Comparison of ENCODE assay signal across 21 mouse cellular contexts in the genomic region with DNA sequence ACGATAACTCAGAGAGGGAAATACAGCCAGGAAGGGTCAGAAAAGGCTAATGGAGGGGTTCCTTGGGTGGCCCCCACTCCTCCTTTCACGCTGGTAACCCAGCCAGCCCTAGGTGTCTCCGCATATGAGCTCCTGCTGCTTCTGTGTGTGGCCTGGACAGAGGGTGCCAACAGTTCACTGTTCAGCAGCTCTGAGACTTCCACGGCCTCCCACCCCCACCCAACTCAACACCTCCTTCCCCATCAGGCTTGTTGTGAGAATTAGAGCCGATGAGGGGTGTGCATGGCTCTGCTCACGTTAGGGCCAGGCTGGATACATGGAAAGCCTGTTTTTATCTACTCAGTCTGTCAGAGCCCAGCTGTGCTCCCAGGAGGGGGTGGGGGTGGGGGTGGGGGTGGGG. TPM values are rescaled to one million over a fixed set of nuclear protein-coding genes. Genes with fewer than 3 reads are reported as not detected.
DNase-seq lines count a peak whose midpoint lies in the region; ATAC-seq lines count a peak whose summit lies in the region.
"Had no signal": no experiment of that assay in that cellular context is flagged by ENCODE, and none has a peak within 500 bp of the region (broad histone marks: within the 10 kb centered on the region; RNA-seq: fewer than 3 reads in every experiment).

No protein-coding gene starts in this region.

- no peak for DNase-seq in forebrain, embryonic 10.5 days (ENCODE audit: extremely low spot score, low spot score)
- DNase-seq in brain, adult 2 months (ENCODE audit: low read depth, low spot score), result peak; percentile 75
- DNase-seq in kidney, postnatal 10 days, result no peak
- no peak for DNase-seq in frontal cortex, postnatal 10 days (ENCODE audit: low spot score in 2 of 2)
- DNase-seq in left cerebral cortex, postnatal 25 days (ENCODE audit: low spot score in 2 of 2), result no peak
- DNase-seq: gastrocnemius, postnatal 14 days; heart, adult 2 months; kidney, adult 18-20 months; kidney, postnatal 25 days; thymus, postnatal 14 days had no signal

- H3K4me2 ChIP-seq in forebrain, embryonic 12.5 days, result peak overlapping the region; percentile 27
- peak overlapping the region; percentile 33 for H3K4me2 ChIP-seq in forebrain, embryonic 15.5 days (replicated peaks)
- H3K4me2 ChIP-seq in midbrain, embryonic 15.5 days, result peak overlapping the region; percentile 11
- H3K4me2 ChIP-seq: liver, embryonic 15.5 days had no signal

- peaks cover 7% of the 10 kb centered on the region; the same call in 1 of the 2 replicates for H3K36me3 ChIP-seq in forebrain, embryonic 12.5 days (replicated peaks)
- 0 out of 2 replicates have a peak, but pooled peaks cover 5% of the 10 kb centered on the region for H3K36me3 ChIP-seq in forebrain, embryonic 10.5 days (replicated peaks)
- H3K36me3 ChIP-seq in forebrain, embryonic 15.5 days, result peaks cover 10% of the 10 kb centered on the region; the same call in 1 of the 2 replicates
- 0 out of 2 replicates have a peak, but pooled peaks cover 6% of the 10 kb centered on the region for H3K36me3 ChIP-seq in midbrain, embryonic 15.5 days (replicated peaks)
- H3K36me3 ChIP-seq: liver, embryonic 15.5 days had no signal

- WGBS in forebrain, embryonic 12.5 days, result 37% methylated on average over 6 of the region's 6 CpGs
- 47% methylated on average over 6 of the region's 6 CpGs for WGBS in forebrain, embryonic 10.5 days
- 35% methylated on average over 6 of the region's 6 CpGs for WGBS in forebrain, embryonic 15.5 days
- 40% methylated on average over 6 of the region's 6 CpGs for WGBS in midbrain, embryonic 15.5 days

- H3K4me1 ChIP-seq in forebrain, embryonic 12.5 days, result peaks cover 44% of the 10 kb centered on the region
- peaks cover 42% of the 10 kb centered on the region for H3K4me1 ChIP-seq in forebrain, embryonic 10.5 days
- H3K4me1 ChIP-seq in forebrain, embryonic 15.5 days, result peaks cover 57% of the 10 kb centered on the region
- peaks cover 54% of the 10 kb centered on the region for H3K4me1 ChIP-seq in midbrain, embryonic 15.5 days

- no peak for ATAC-seq in forebrain, embryonic 12.5 days (ENCODE audit: low FRiP score)
- no peak for ATAC-seq in forebrain, embryonic 15.5 days (replicated peaks)
- no peak for ATAC-seq in midbrain, embryonic 15.5 days (replicated peaks)
- ATAC-seq: lung, postnatal 0 days had no signal

- H3K27ac ChIP-seq in forebrain, embryonic 12.5 days, result no peak overlapping the region
- no peak overlapping the region for H3K27ac ChIP-seq in forebrain, embryonic 10.5 days
- peak overlapping the region; percentile 52; the same call in 1 of the 2 replicates for H3K27ac ChIP-seq in forebrain, embryonic 15.5 days (replicated peaks)
- H3K27ac ChIP-seq in midbrain, embryonic 15.5 days, result no peak overlapping the region
- H3K27ac ChIP-seq: heart, adult 2 months; liver, embryonic 15.5 days; stomach, postnatal 0 days had no signal

- no peaks in the 10 kb centered on the region for H3K9me3 ChIP-seq in forebrain, embryonic 12.5 days
- H3K9me3 ChIP-seq in forebrain, embryonic 10.5 days, result no peaks in the 10 kb centered on the region
- no peaks in the 10 kb centered on the region for H3K9me3 ChIP-seq in forebrain, embryonic 15.5 days
- H3K9me3 ChIP-seq in midbrain, embryonic 15.5 days, result no peaks in the 10 kb centered on the region
- H3K9me3 ChIP-seq: liver, embryonic 15.5 days had no signal

- intact Hi-C loops in left cerebral cortex, postnatal 25 days (cut with DNase I), result no loop called here

- no peak overlapping the region; the same call in 1 of the 2 replicates for H3K9ac ChIP-seq in forebrain, embryonic 12.5 days
- no peak overlapping the region for H3K9ac ChIP-seq in forebrain, embryonic 15.5 days (replicated peaks)
- no peak overlapping the region for H3K9ac ChIP-seq in midbrain, embryonic 15.5 days
- H3K9ac ChIP-seq: liver, embryonic 15.5 days had no signal

- no peak overlapping the region for H3K4me3 ChIP-seq in forebrain, embryonic 12.5 days (replicated peaks)
- no peak overlapping the region for H3K4me3 ChIP-seq in forebrain, embryonic 10.5 days
- no peak overlapping the region for H3K4me3 ChIP-seq in forebrain, embryonic 15.5 days
- H3K4me3 ChIP-seq in midbrain, embryonic 15.5 days, result no peak overlapping the region
- H3K4me3 ChIP-seq: heart, adult 2 months; liver, embryonic 15.5 days; megakaryocyte, embryonic 14.5 days had no signal

- H3K27me3 ChIP-seq in forebrain, embryonic 12.5 days, result peaks cover 30% of the 10 kb centered on the region
- H3K27me3 ChIP-seq in forebrain, embryonic 10.5 days (ENCODE audit: poor library complexity, severe bottlenecking), result peaks cover 47% of the 10 kb centered on the region
- H3K27me3 ChIP-seq in forebrain, embryonic 15.5 days, result no peaks in the 10 kb centered on the region
- H3K27me3 ChIP-seq in midbrain, embryonic 15.5 days (replicated peaks), result 0 out of 2 replicates have a peak, but pooled peaks cover 3% of the 10 kb centered on the region

RNA-seq across cellular contexts. Expression of gene Gprin1, which starts 3.6 kb away (rescaled TPM):
- polyA plus RNA-seq in forebrain, embryonic 12.5 days (2016; fragmentation: Nextera tagmentation; extraction: Ambion mirVana), result 4.3 and 11.3 TPM in 2 replicates
- 0.56 and 0.57 TPM in 2 replicates for polyA plus RNA-seq in forebrain, embryonic 10.5 days (2016; fragmentation: Nextera tagmentation; extraction: Ambion mirVana)
- polyA plus RNA-seq in forebrain, embryonic 15.5 days (2015; fragmentation: Nextera tagmentation; extraction: Ambion mirVana), result 15.6 and 22.5 TPM in 2 replicates
- 26.0 and 32.7 TPM in 2 replicates for polyA plus RNA-seq in midbrain, embryonic 15.5 days (2015; fragmentation: Nextera tagmentation; extraction: Ambion mirVana)
- total RNA-seq in left cerebral cortex, postnatal 25 days (2021), result 100 to 1,000 TPM; 120 to 145 TPM
- total RNA-seq: heart, adult 2 months had no signal
- polyA plus RNA-seq: heart, adult 2 months; heart, embryonic 16.5 days; lung, postnatal 0 days had no signal

RNA-seq across cellular contexts. Expression of gene Sncb, which starts 20.3 kb away (rescaled TPM):
- 2.7 and 3.6 TPM in 2 replicates for polyA plus RNA-seq in forebrain, embryonic 12.5 days (2016; fragmentation: Nextera tagmentation; extraction: Ambion mirVana)
- 1.1 and 1.8 TPM in 2 replicates for polyA plus RNA-seq in forebrain, embryonic 10.5 days (2016; fragmentation: Nextera tagmentation; extraction: Ambion mirVana)
- 23.3 and 25.0 TPM in 2 replicates for polyA plus RNA-seq in forebrain, embryonic 15.5 days (2015; fragmentation: Nextera tagmentation; extraction: Ambion mirVana)
- 56.0 and 56.4 TPM in 2 replicates for polyA plus RNA-seq in midbrain, embryonic 15.5 days (2015; fragmentation: Nextera tagmentation; extraction: Ambion mirVana)
- total RNA-seq in left cerebral cortex, postnatal 25 days (2021), result 100 to 1,000 TPM; 785 to 906 TPM
- total RNA-seq: heart, adult 2 months had no signal
- polyA plus RNA-seq: C2C12; heart, embryonic 16.5 days; liver, embryonic 15.5 days; lung, postnatal 0 days had no signal

RNA-seq across cellular contexts. Expression of gene Eif4e1b, which starts 37.7 kb away (rescaled TPM):
- polyA plus RNA-seq in forebrain, embryonic 12.5 days (2016; fragmentation: Nextera tagmentation; extraction: Ambion mirVana), result not detected in 2 replicates
- not detected in 2 replicates for polyA plus RNA-seq in forebrain, embryonic 10.5 days (2016; fragmentation: Nextera tagmentation; extraction: Ambion mirVana)
- not detected in 2 replicates for polyA plus RNA-seq in forebrain, embryonic 15.5 days (2015; fragmentation: Nextera tagmentation; extraction: Ambion mirVana)
- not detected in 2 replicates for polyA plus RNA-seq in midbrain, embryonic 15.5 days (2015; fragmentation: Nextera tagmentation; extraction: Ambion mirVana)
- not detected for total RNA-seq in left cerebral cortex, postnatal 25 days (2021)
- total RNA-seq: gastrocnemius, postnatal 14 days; heart, adult 2 months had no signal
- polyA plus RNA-seq: C2C12; frontal cortex, adult 2 months; heart, adult 2 months; heart, embryonic 16.5 days; limb, embryonic 14.5 days; liver, embryonic 15.5 days; lung, postnatal 0 days; stomach, postnatal 0 days had no signal

RNA-seq across cellular contexts. Expression of gene Tspan17, which starts 43.1 kb away (rescaled TPM):
- 12.8 and 14.2 TPM in 2 replicates for polyA plus RNA-seq in forebrain, embryonic 12.5 days (2016; fragmentation: Nextera tagmentation; extraction: Ambion mirVana)
- polyA plus RNA-seq in forebrain, embryonic 10.5 days (2016; fragmentation: Nextera tagmentation; extraction: Ambion mirVana), result 7.9 and 9.5 TPM in 2 replicates
- polyA plus RNA-seq in forebrain, embryonic 15.5 days (2015; fragmentation: Nextera tagmentation; extraction: Ambion mirVana), result 20.5 and 22.9 TPM in 2 replicates
- 49.3 and 54.0 TPM in 2 replicates for polyA plus RNA-seq in midbrain, embryonic 15.5 days (2015; fragmentation: Nextera tagmentation; extraction: Ambion mirVana)
- 10 to 100 TPM; 69.3 to 79.1 TPM for total RNA-seq in left cerebral cortex, postnatal 25 days (2021)

RNA-seq across cellular contexts. Expression of gene Cdhr2, which starts 44.8 kb away (rescaled TPM):
- 0.05 TPM in 1 of 2 replicates, not detected in the other for polyA plus RNA-seq in forebrain, embryonic 12.5 days (2016; fragmentation: Nextera tagmentation; extraction: Ambion mirVana)
- polyA plus RNA-seq in forebrain, embryonic 10.5 days (2016; fragmentation: Nextera tagmentation; extraction: Ambion mirVana), result 0.04 TPM in 1 of 2 replicates, not detected in the other
- 0.05 and 0.29 TPM in 2 replicates for polyA plus RNA-seq in forebrain, embryonic 15.5 days (2015; fragmentation: Nextera tagmentation; extraction: Ambion mirVana)
- 0.15 and 0.30 TPM in 2 replicates for polyA plus RNA-seq in midbrain, embryonic 15.5 days (2015; fragmentation: Nextera tagmentation; extraction: Ambion mirVana)
- total RNA-seq in left cerebral cortex, postnatal 25 days (2021), result under 1 TPM; 0.14 to 0.23 TPM
- total RNA-seq: gastrocnemius, postnatal 14 days; heart, adult 2 months had no signal
- polyA plus RNA-seq: lung, postnatal 0 days had no signal
